Mouse (Mus musculus) CH12.LX (cell line): ENCODE results near the gene Prkcb. TPM values are rescaled to one million over a fixed set of nuclear protein-coding genes. Genes with fewer than 3 reads are reported as not detected.

Source experiments
- DNase-seq: peaks from one replicate; pipeline ENCODE4 v3.0.0-alpha.2; 2013; ENCODE audit errors: extremely low read depth
- H3K27ac ChIP-seq: 2 replicates; pipeline ENCODE4 v1.5.1; 2012; ENCODE audit warnings: low read depth, mild to moderate bottlenecking, control low read depth, moderate library complexity; ENCODE audit not compliant: insufficient read depth
- H3K27me3 ChIP-seq: replicated peaks from 2 replicates; pipeline ENCODE3; 2012; ENCODE audit warnings: inconsistent platforms
- H3K36me3 ChIP-seq, 2 experiments: replicated peaks in 1 of 2; 2 replicates each; pipeline versions ENCODE3 to v1.6.1; 2012; ENCODE audit warnings: inconsistent platforms in 1 of 2, low read length in 1 of 2, mild to moderate bottlenecking in 1 of 2, mixed read lengths in 1 of 2, moderate library complexity in 1 of 2; ENCODE audit not compliant: control insufficient read depth in 1 of 2, insufficient read depth in 1 of 2
- H3K4me1 ChIP-seq, 2 experiments: 2 replicates each; pipeline ENCODE4 v1.6.1; 2012; ENCODE audit warnings: inconsistent platforms in 1 of 2, moderate library complexity in 1 of 2; ENCODE audit not compliant: insufficient read depth in 2 of 2, control insufficient read depth in 1 of 2
- H3K4me2 ChIP-seq: 2 replicates; pipeline ENCODE4 v1.6.1; 2012; ENCODE audit warnings: low read depth, mild to moderate bottlenecking, control low read depth; ENCODE audit not compliant: poor library complexity, insufficient read depth, severe bottlenecking
- H3K4me3 ChIP-seq, 3 experiments: fragments of 150-350 bp in 1 of 3; sonication (generic) in 1 of 3; replicated peaks in 1 of 3; 2 replicates each; pipeline versions ENCODE3 to v1.5.1; 2011 to 2012; ENCODE audit warnings: low read depth in 2 of 3, low read length in 2 of 3, mild to moderate bottlenecking in 2 of 3, moderate library complexity in 2 of 3, control low read depth in 1 of 3, improper control_type of control experiment in 1 of 3, inconsistent platforms in 1 of 3, mixed read lengths in 1 of 3; ENCODE audit not compliant: poor library complexity in 1 of 3
- H3K79me2 ChIP-seq: replicated peaks from 2 replicates; pipeline ENCODE4 v1.6.1; 2012; ENCODE audit warnings: mild to moderate bottlenecking, moderate library complexity; ENCODE audit not compliant: control insufficient read depth, poor library complexity, insufficient read depth, severe bottlenecking; ENCODE audit errors: extremely low read depth
- H3K9ac ChIP-seq: 2 replicates; pipeline ENCODE4 v1.6.1; 2012; ENCODE audit warnings: low read depth, mild to moderate bottlenecking, control low read depth, moderate library complexity; ENCODE audit not compliant: insufficient read depth
- H3K9me3 ChIP-seq: replicated peaks from 2 replicates; pipeline ENCODE3; 2012; ENCODE audit warnings: low read length, inconsistent platforms, mixed read lengths
- CHD2 ChIP-seq: IDR thresholded peaks from 2 replicates; pipeline ENCODE4 v1.6.1; 2011; ENCODE audit warnings: low read length, improper control_type of control experiment
- CTCF ChIP-seq, 2 experiments: IDR thresholded peaks in 1 of 2; conservative IDR thresholded peaks in 1 of 2; 2 replicates each; pipeline ENCODE4 v1.5.1; 2011 to 2012; ENCODE audit warnings: low read depth in 2 of 2, low read length in 2 of 2, improper control_type of control experiment in 1 of 2, inconsistent platforms in 1 of 2, mild to moderate bottlenecking in 1 of 2, moderate library complexity in 1 of 2
- E2F4 ChIP-seq: IDR thresholded peaks from 2 replicates; pipeline ENCODE4 v1.6.1; 2011; ENCODE audit warnings: low read depth, low read length, improper control_type of control experiment; ENCODE audit not compliant: insufficient replicate concordance
- ETS1 ChIP-seq: conservative IDR thresholded peaks from 2 replicates; pipeline ENCODE4 v1.6.1; 2012; ENCODE audit warnings: low read depth, mild to moderate bottlenecking, inconsistent platforms, low read length, improper control_type of control experiment, moderate library complexity
- GABPA ChIP-seq: IDR thresholded peaks from 2 replicates; pipeline ENCODE4 v1.6.1; 2012; ENCODE audit warnings: low read depth, low read length, improper control_type of control experiment, inconsistent platforms; ENCODE audit not compliant: insufficient replicate concordance
- HCFC1 ChIP-seq: IDR thresholded peaks from 2 replicates; pipeline ENCODE4 v1.6.1; 2012; ENCODE audit warnings: low read depth, mild to moderate bottlenecking, inconsistent platforms, low read length, improper control_type of control experiment
- JUN ChIP-seq: IDR thresholded peaks from 2 replicates; pipeline ENCODE4 v1.6.1; 2011; ENCODE audit warnings: low read depth, mild to moderate bottlenecking, low read length, improper control_type of control experiment, moderate library complexity; ENCODE audit not compliant: insufficient read depth
- JUND ChIP-seq: conservative IDR thresholded peaks from 2 replicates; pipeline ENCODE4 v1.6.1; 2011; ENCODE audit warnings: low read depth, low read length, improper control_type of control experiment
- MEF2A ChIP-seq: IDR thresholded peaks from 2 replicates; pipeline ENCODE4 v1.6.1; 2014; ENCODE audit warnings: low read depth, mild to moderate bottlenecking, inconsistent platforms, low read length, improper control_type of control experiment, borderline replicate concordance
- MYC ChIP-seq: IDR thresholded peaks from 2 replicates; pipeline ENCODE4 v1.6.1; 2011; ENCODE audit warnings: low read depth, mild to moderate bottlenecking, improper control_type of control experiment, low read length
- NRF1 ChIP-seq: IDR thresholded peaks from 2 replicates; pipeline ENCODE4 v1.6.1; 2014; ENCODE audit warnings: low read depth, mild to moderate bottlenecking, inconsistent platforms, low read length, improper control_type of control experiment, moderate library complexity
- PAX5 ChIP-seq: IDR thresholded peaks from 2 replicates; pipeline ENCODE4 v1.6.1; 2012; ENCODE audit warnings: low read length, inconsistent platforms, mixed read lengths
- POLR2AphosphoS2 ChIP-seq: IDR thresholded peaks from 2 replicates; pipeline ENCODE4 v1.6.1; 2011; ENCODE audit warnings: low read depth, low read length, improper control_type of control experiment
- SMC3 ChIP-seq: IDR thresholded peaks from 2 replicates; pipeline ENCODE4 v1.6.1; 2011; ENCODE audit warnings: low read depth, low read length, improper control_type of control experiment
- UBTF ChIP-seq: IDR thresholded peaks from 2 replicates; pipeline ENCODE4 v1.6.1; 2012; ENCODE audit warnings: low read depth, mild to moderate bottlenecking, inconsistent platforms, low read length, improper control_type of control experiment, moderate library complexity
- ZKSCAN1 ChIP-seq: IDR thresholded peaks from 2 replicates; pipeline ENCODE4 v1.6.1; 2012; ENCODE audit warnings: low read depth, inconsistent platforms, low read length, improper control_type of control experiment, borderline replicate concordance
- ZNF384 ChIP-seq: IDR thresholded peaks from 2 replicates; pipeline ENCODE4 v1.6.1; 2012; ENCODE audit warnings: low read depth, low read length, improper control_type of control experiment, inconsistent platforms
- dilution Hi-C: fragments of 300-500 bp; cut with MboI; formaldehyde crosslinking; loops from 2 replicates; pipeline ENCODE4 v1.14.3; 2020; ENCODE audit warnings: low sequenced_read_pairs; ENCODE audit not compliant: extremely low pct_unique_long_range_greater_than_20kb, extremely low pct_ligation_motif_present
- in situ Hi-C: fragments of 300-500 bp; cut with MboI; formaldehyde crosslinking; loops from 3 replicates; pipeline ENCODE4 v1.14.3; 2019; ENCODE audit warnings: low sequenced_read_pairs, low pct_ligation_motif_present, low pct_unique_long_range_greater_than_20kb, mixed read lengths
- polyA plus RNA-seq: library from polyadenylated mRNA; unstranded; fragments of >175 nt; gene quantifications from 2 replicates; pipeline ENCODE4 v1.2.1, GENCODE M21; 2012; ENCODE audit warnings: low read depth; ENCODE audit not compliant: insufficient read length
- total RNA-seq, 2 experiments: library from RNA; depleted of rRNA; stranded (reverse); fragments of 300-350 nt in 1 of 2; fragments of >200 nt in 1 of 2; gene quantifications; 2 replicates each; pipeline ENCODE4 v1.2.3; 2012 to 2014

The Prkcb gene
- total and polyA plus RNA-seq, 3 experiments: 323 to 463 (median 337) TPM

DNA sequence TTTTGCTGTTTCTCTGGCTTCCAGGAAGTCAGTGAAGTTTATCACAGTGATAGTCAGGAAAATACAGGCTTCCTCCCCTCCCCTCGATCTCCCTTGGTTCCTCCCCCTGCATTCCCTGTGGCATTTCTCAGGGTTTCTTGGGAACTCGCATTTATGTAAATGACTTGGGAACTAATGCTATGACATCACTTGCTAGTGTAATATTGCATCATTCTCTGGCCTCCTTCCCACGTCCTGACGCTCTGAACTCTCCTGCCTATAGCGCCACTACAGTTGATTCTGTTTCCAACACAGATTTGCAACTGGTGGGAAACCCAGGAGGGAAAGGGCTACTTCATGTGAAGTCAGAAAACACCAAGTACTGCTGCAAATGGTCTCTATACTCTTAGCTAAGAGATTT lies 384.4 kb downstream of the Prkcb start:
- Histone ChIP-seq H3K79me2 (no peaks in the 10 kb centered on the region), H3K27ac (no peak overlapping the region), H3K27me3 (peaks cover 72% of the 10 kb centered on the region), H3K4me1 (peaks cover 2 to 4% of the 10 kb centered on the region in 2 experiments; a peak in 1 of 4 replicates), H3K36me3 (no peaks in the 10 kb centered on the region), H3K9ac (no peak overlapping the region), H3K9me3 (peaks cover 3% of the 10 kb centered on the region), H3K4me2 (no peak overlapping the region), H3K4me3 (no peak overlapping the region)
- DNase-seq: no peak
- in situ Hi-C loops (no loop called here), dilution Hi-C loops (no loop called here)
- TF ChIP-seq ETS1 (no peak), GABPA (no peak), MEF2A (no peak), MYC (no peak), JUN (no peak), PAX5 (no peak), CTCF (conservative IDR thresholded peaks at IDR 0.05 in 1 of 2, IDR thresholded peaks at IDR 0.05 in 1 of 2; ENCODE audit: low read depth in 2 of 2, low read length in 2 of 2) (no peak), HCFC1 (no peak), E2F4 (no peak), NRF1 (no peak), UBTF (no peak), ZKSCAN1 (no peak), CHD2 (no peak), SMC3 (no peak), POLR2AphosphoS2 (no peak), ZNF384 (no peak)

DNA sequence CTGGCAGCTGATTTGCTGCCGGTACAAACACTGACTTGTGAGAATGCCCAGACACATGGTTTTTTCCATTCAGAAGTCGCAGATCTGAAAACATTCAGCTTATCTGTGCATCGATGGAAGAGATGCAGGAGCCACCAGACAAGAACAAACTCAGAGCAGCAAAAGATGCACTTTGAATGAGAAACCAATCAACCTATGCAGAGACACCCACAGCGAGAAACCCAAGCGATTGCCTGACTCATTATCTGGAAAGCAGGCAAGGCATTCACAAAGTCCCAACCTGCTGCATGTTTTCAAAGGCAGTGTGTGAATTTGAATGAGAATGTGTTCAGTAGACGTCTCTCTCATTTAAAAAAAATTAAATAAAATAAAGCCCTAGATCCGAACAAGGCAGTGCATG lies 386.7 kb downstream of the Prkcb start:
- no peak for TF ChIP-seq CHD2
- no peak for TF ChIP-seq NRF1
- TF ChIP-seq MYC: no peak
- TF ChIP-seq UBTF: no peak
- TF ChIP-seq JUND: no peak
- in situ Hi-C loops (no loop called here), dilution Hi-C loops (no loop called here)
- Histone ChIP-seq H3K27ac (no peak overlapping the region), H3K27me3 (peaks cover 80% of the 10 kb centered on the region), H3K4me1 (peaks cover 2 to 4% of the 10 kb centered on the region in 2 experiments; a peak in 1 of 4 replicates), H3K36me3 (no peaks in the 10 kb centered on the region), H3K4me3 (no peak overlapping the region), H3K9me3 (peaks cover 3% of the 10 kb centered on the region), H3K9ac (no peak overlapping the region), H3K4me2 (no peak overlapping the region), H3K79me2 (no peaks in the 10 kb centered on the region)
- no peak for DNase-seq

Other genes starting within 250 kb of the Prkcb start
- gene Ubfd1, start 221.6 kb upstream of the Prkcb start, total RNA-seq (2012; rRNA removed): 26.9 and 38.9 TPM in 2 replicates
- gene Ubfd1, start 221.6 kb upstream of the Prkcb start, total RNA-seq (2014; rRNA removed): 48.7 and 51.8 TPM in 2 replicates
- gene Ubfd1, start 221.6 kb upstream of the Prkcb start, polyA plus RNA-seq: 36.5 and 49.5 TPM in 2 replicates
- gene Ears2, start 221.5 kb upstream of the Prkcb start, total RNA-seq (2012; rRNA removed): 11.2 and 14.3 TPM in 2 replicates
- 11.8 and 13.2 TPM in 2 replicates for gene Ears2, start 221.5 kb upstream of the Prkcb start, total RNA-seq (2014; rRNA removed)
- gene Ears2, start 221.5 kb upstream of the Prkcb start, polyA plus RNA-seq: 10.6 and 11.7 TPM in 2 replicates
- gene Ndufab1, start 186.9 kb upstream of the Prkcb start, total RNA-seq (2012; rRNA removed): 156 and 162 TPM in 2 replicates
- 248 and 268 TPM in 2 replicates for gene Ndufab1, start 186.9 kb upstream of the Prkcb start, total RNA-seq (2014; rRNA removed)
- 302 and 366 TPM in 2 replicates for gene Ndufab1, start 186.9 kb upstream of the Prkcb start, polyA plus RNA-seq
- gene Palb2, start 155.8 kb upstream of the Prkcb start, total RNA-seq (2012; rRNA removed): 11.7 and 14.4 TPM in 2 replicates
- 13.6 and 14.0 TPM in 2 replicates for gene Palb2, start 155.8 kb upstream of the Prkcb start, total RNA-seq (2014; rRNA removed)
- gene Palb2, start 155.8 kb upstream of the Prkcb start, polyA plus RNA-seq: 14.6 and 17.5 TPM in 2 replicates
- gene Dctn5, start 155.7 kb upstream of the Prkcb start, total RNA-seq (2012; rRNA removed): 54.3 and 56.5 TPM in 2 replicates
- 62.7 and 64.6 TPM in 2 replicates for gene Dctn5, start 155.7 kb upstream of the Prkcb start, total RNA-seq (2014; rRNA removed)
- 74.7 and 76.7 TPM in 2 replicates for gene Dctn5, start 155.7 kb upstream of the Prkcb start, polyA plus RNA-seq
- gene Plk1, start 129.3 kb upstream of the Prkcb start, total RNA-seq (2012; rRNA removed): 44.4 and 53.4 TPM in 2 replicates
- gene Plk1, start 129.3 kb upstream of the Prkcb start, total RNA-seq (2014; rRNA removed): 29.3 and 30.4 TPM in 2 replicates
- 129 and 144 TPM in 2 replicates for gene Plk1, start 129.3 kb upstream of the Prkcb start, polyA plus RNA-seq
- gene Ern2, start 102.5 kb upstream of the Prkcb start, total RNA-seq (2012; rRNA removed): not detected in 2 replicates
- not detected in 2 replicates for gene Ern2, start 102.5 kb upstream of the Prkcb start, total RNA-seq (2014; rRNA removed)
- not detected in 2 replicates for gene Ern2, start 102.5 kb upstream of the Prkcb start, polyA plus RNA-seq
- not detected in 2 replicates for gene Chp2, start 69.3 kb upstream of the Prkcb start, total RNA-seq (2012; rRNA removed)
- gene Chp2, start 69.3 kb upstream of the Prkcb start, total RNA-seq (2014; rRNA removed): not detected in 2 replicates
- gene Chp2, start 69.3 kb upstream of the Prkcb start, polyA plus RNA-seq: not detected in 2 replicates